Mouse (Mus musculus) cerebellum, postnatal 4 days (tissue): Measurements from ENCODE around the gene Gabrg1.

Source experiments
- DNase-seq, 2 experiments: peaks; one replicate each; pipeline ENCODE4 v3.0.0; 2022; ENCODE audit warnings: low spot score in 2 of 2, mixed read lengths in 1 of 2

Gene Gabrg1

GRCm38 (mm10) chr5:70842192-70843095 is at the start of gene Gabrg1:
TSS of gene Gabrg1 (minus strand) at chr5:70842617.
- peak; percentile 20 to 46 for DNase-seq

GRCm38 (mm10) chr5:70884026-70884425 is 41.6 kb upstream of the Gabrg1 start:
- no peak for DNase-seq

- DNase-seq: no peak
These were observed 27.7 kb upstream of the Gabrg1 start for GRCm38 (mm10) chr5:70870081-70870480.

- peak; percentile 22 to 61 for DNase-seq
These were observed 798 bp upstream of the Gabrg1 start for GRCm38 (mm10) chr5:70843096-70843734.

- DNase-seq: no peak
These were observed 23.7 kb downstream of the Gabrg1 start for GRCm38 (mm10) chr5:70818681-70819080.

- DNase-seq: no peak
These were observed 106.3 kb downstream of the Gabrg1 start for GRCm38 (mm10) chr5:70736156-70736555.

- no peak for DNase-seq
These were observed 138.1 kb downstream of the Gabrg1 start for GRCm38 (mm10) chr5:70704361-70704760.
